Mouse (Mus musculus): ENCODE measurements around the gene Ptpn1.

Gene Ptpn1

DNA sequence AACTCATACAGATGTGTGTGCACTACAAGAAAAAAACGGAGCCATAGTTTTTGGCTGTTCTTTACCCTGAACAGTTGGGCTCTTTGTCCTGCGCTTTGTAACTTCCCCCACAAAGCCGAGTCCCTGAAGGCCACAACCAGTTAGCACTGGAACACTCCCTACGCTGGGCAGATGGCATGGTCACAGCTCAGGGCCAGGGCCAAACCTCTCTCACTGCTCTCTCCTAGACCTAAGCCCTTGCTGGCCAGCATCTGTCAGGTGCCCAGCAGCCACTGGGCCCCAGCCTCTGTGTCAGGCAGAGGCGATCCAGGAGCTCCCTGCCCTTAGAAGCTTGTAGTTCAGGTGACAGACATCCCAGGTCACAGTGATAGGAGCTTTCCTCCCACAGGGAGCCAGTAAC, 13.6 kb downstream of the Ptpn1 start:
- no peak for DNase-seq (ENCODE audit: low spot score in 2 of 2)

DNA sequence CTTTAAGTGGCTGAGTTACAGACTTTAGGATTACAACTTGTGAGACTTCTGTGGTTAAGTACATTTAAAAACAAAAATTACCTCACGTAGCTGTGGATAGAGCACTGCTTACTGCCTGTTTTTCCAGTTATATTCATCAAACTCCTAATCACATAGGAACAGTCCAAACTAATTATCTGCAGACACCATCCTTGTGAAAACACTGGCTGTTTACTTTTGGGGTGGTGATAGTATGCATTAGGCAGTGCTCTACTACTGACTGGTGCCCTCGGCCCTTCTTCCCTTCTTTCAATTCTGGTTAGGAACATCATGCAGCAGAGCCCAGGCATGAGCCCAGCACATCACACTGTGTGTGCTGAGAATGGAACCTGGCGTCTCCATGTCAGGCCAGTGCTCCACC, 15.4 kb downstream of the Ptpn1 start:
- DNase-seq (ENCODE audit: low spot score in 2 of 2) = no peak

DNA sequence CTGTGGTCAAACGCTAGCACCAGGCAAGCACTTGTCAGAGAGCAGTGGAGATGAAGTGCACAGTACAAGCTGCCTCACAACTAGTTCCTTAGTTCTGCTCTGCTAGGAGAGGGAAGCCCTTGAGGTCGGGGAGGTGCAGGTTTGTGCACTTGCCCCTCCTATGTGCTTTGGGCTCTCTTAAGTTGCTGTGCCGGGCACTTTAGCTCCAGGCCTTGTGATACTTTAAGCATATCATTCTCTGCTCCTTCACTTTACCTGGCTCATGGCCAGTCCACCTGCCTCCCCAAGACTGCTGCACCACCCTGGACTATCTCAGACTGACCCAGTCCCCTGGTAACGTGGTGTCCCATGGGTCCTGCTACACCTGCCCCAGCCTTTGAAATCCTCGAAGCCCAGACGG, 16.2 kb downstream of the Ptpn1 start:
- no peak for DNase-seq (ENCODE audit: low spot score in 2 of 2)

DNA sequence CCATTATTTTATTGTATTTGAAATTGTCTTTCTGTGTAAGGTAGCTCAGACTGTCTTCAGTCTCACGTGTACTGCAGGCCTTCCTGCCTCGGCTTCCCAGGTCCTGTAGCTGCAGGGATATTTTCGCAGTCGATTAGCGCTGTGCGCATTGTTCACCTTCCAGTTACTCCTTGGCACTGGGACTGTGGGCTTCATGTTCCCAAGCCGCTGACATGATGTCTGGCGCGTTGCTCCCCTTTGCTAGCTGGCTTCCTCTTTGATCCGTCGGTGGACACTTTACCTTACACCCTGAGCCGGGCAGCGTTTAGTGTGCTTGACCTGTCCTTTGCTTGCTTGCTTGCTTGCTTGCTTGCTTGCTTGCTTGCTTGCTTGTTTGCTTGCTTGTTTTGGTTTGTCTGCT, 16.7 kb downstream of the Ptpn1 start:
- DNase-seq (ENCODE audit: low spot score in 2 of 2) = no peak

DNA sequence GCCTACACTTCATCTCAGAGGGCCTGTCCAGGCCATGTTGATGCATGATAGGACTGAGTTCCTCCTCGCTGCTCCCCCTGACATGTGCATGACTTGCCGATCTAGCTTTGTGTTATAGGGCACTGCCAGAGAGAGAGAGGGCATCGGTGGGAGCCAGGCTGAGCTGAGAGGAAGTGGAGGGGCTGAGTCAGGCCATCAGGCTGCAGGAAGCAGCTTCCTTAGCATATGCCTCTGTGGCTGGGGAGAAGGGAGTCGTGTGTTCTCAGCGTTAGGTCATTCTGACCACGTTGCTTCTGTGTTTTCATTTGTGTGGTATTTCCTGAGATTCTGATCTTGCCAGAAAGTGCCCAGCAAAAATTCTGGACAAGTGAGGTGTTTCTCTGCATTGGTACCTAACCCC, 17.4 kb downstream of the Ptpn1 start:
- DNase-seq (ENCODE audit: low spot score in 2 of 2) = peak in 1 of 2 experiments; percentile 47

DNA sequence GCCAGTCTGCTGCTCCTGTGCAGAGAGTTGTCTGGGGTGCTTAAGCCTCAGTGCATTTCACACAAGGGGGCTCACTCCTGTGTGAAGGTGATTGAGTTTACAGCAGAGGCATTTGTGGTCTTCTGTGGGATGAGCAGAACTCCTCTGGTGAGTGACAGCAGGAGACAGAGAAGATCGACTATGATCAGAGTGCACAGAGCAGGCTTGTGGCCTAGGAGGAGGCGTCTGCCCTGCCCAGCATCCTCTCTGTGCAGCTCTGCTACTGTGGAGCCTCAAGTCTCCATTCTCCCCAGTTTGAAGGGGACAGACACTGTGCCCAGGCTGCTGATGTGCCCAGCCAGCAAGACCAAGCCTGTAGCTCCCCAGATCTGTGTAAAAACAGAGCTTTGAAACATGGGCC, 18.0 kb downstream of the Ptpn1 start:
- DNase-seq (ENCODE audit: low spot score in 2 of 2) = no peak

DNA sequence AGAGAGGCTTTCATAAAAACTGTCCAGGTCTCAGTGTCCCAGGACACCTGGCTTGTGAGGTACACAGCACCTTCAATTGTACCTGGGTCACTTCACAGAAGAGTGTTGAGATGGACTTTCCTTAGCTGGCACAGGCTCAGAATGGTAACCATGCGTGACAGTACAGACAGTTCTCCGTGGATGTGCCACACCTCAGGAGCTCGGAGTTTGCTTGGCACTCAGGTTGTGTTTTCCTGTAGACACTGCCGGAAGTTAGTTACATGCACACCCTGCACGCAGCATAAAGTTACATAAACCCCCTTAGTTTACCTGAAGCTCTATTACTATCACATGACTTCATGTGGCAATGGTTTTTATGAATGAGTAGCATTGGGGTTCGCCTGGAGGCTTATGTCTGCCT, 18.8 kb downstream of the Ptpn1 start:
- no peak for DNase-seq (ENCODE audit: low spot score in 2 of 2)

DNA sequence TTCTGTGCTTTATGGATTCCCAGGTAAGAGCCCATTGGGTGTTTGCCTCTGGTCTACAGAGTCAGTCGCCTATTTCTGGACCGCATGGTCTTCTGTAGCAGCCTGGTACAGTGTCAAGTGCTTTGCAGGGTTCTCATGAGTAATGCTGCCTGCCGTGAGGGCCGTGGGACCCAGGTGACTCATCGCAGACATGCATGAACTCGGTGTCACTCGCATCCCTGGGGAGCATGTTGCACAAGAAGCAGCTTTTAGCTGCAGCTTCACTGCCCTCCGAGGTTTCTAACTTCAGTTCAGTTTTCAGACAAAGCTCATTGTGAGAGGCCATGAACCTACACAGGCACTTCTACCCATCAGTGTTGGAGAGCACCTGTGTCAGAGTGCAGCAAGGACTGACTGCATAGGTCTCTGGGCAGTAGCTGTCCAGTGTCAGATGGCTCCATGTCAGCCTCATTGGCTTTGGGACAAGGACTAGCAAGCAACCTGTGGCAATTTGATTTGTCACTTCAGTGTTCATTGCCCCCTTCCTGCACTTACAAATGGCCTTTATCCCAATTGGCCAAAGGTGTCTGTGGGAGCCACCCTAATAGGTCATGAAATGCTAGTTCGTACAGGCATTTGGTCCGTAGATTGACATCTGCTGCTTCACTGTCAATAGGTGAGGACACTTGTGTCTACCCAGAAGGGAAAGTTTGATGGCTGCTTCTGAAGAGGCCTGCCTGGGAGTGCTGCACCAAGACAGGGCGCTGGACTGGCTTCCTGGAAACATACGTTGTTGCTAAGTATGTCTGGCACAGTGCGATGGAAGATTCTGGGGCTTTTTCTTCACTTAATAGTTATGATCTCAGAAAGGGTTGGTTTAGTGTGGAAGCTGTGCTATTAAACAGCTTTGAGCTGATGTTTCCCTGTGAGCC, 19.7 kb downstream of the Ptpn1 start:
- peak in 1 of 2 experiments; percentile 71 for DNase-seq (ENCODE audit: low spot score in 2 of 2)

DNA sequence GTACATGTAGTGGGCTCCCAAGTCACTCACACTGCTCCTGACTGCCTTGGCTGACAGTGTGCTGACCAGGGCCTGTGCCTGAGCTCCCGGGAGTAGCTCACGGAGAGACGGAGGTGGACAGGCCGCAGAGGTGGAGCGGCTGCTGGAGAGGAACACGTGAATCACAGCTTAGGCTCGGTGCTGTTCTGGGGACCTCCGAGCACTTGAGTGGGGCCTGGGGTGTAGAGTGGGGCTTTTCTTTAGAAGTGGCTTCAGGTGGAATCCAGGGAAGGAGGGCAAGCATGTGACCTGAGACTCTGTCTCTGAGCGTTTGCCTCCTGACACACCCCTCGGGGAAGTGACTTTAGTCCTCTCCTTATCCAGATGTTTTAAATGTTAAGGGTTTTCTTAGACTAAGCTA, 22.0 kb downstream of the Ptpn1 start:
- no peak for DNase-seq (ENCODE audit: low spot score in 2 of 2)

DNA sequence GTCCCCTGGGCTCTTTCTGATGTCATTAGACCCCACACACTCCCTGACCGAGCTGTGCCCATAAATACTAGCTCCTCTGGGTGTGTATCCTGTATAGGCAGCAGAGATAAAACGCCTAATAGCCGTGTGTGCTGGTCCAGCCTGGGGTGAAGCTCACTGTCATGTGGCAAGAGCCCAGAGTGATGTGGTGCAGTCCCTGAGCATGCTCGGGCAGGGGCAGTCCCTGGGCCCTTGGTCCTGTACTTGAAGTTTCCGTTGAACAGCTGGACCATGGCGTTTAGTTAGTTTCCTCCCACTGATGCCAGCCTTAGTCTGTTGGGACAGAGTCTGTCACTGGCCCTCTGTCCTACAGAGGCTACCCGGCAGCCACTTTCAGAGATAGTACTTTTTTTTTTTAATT, 23.1 kb downstream of the Ptpn1 start:
- DNase-seq (ENCODE audit: low spot score in 2 of 2) = no peak

DNA sequence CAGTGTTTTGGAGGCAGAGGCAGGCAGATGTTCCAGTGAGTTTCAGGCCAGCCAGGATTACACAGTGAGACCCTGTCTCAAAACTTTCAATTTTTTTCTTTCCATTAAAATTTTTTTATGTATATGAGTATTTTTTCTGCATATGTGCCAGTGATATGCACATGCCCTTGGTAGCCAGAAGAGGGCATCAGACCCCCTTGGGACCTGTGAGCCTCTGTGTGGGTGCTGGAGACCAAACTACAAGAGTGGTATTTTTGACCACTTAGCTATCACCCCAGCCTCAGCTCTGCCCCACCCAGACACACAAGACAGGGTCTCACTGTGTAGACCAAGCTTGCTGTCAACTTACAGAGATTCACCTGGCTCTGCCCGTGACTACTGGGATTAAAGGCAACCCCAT, 25.7 kb downstream of the Ptpn1 start:
- no peak for DNase-seq (ENCODE audit: low spot score in 2 of 2)

DNA sequence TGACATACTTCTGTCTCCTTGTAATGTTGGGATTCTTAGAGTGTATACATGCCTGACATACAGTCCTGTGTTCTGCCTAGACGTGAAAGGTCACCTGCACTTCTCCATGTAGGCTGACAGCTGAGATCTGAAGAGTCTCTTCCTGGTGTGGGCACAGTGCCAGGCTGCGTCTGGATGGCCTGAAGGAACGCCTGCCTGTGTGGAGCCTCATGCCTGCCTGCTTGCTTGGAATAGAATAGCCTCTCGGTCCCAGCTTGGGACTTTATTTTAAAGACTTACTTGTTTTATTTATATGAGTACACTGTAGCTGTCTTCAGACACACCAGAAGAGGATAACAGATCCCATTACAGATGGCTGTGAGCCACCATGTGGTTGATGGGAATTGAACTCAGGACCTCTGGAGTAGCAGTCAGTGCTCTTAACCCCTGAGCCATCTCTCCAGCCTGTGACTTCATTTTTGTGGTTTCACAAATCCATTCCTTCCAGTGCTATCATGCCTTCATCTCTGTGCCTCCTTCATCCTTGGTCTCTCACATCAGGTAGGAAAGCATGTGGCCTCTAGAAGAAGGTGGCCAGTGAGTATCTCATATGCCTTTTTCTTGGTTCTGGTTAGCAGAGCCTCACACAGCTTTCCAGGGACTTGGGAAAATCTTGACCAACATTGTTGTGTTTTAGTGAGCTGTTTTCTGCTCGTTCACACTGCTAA, 26.4 kb downstream of the Ptpn1 start:
- no peak for DNase-seq (ENCODE audit: low spot score in 2 of 2)

DNA sequence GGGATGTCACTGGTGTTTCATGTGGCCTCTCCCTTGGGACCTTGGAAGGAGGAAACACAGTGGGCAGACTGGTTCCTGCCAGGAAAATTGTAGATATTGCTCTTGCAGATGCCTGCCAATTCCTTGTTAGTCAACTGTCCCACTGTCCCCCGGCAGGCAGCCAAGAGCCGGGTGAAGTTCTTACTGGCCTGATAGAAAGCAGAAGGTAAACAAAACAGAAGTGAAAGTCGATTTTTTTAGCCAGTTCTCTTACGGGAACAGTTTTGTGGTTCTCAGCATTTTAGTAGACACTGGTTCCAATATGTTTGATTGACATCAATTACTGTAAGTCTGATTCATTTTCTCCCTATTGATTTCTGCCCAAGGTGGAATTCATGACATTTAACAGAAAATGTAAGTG, 27.0 kb downstream of the Ptpn1 start:
- peak; percentile 70 to 78 for DNase-seq (ENCODE audit: low spot score in 2 of 2)

DNA sequence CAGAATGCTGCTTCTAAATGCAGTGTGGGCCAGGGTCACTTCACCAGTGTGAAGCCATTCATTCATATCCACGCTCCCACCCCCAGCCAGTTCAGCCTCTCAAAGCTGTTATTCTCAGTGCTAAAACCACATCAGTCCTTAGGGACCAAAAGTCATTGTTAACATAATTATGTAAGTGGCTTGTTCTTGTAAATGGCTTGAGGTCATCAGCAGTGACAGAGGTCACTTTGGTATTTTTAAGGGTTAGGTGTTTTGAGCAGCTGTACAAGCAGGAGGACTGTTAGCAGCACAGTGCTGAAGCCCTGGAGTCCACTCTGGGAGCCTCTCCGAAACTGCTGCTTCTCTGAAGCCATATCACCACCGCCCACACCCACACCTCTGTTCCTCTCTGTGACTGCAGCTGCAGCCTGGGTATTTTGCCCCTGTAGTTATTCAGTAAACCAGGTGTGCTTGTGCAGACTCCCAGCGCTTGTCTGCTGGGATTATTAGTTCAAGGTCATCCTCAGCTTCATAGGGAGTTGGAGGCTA, 27.6 kb downstream of the Ptpn1 start:
- no peak for DNase-seq (ENCODE audit: low spot score in 2 of 2)

DNA sequence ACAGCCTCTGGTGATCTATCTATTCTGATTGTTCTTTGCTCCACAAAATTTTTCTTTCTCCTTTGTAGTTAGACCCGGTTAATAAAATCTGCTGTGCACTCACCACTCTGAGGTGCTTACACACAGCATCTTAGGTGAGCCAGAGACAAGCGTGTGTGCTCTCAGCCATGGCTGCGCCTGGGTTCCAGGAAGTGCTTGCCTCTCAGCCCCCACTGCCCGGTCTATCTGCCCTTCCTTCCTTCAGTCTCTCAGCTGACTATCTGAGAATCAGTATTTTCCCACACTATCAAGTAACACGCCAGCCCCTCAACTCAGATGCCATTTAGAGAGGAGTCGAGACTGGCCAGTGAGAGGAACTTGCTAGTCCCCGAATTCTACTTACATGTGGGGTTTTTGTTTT, 28.1 kb downstream of the Ptpn1 start:
- DNase-seq (ENCODE audit: low spot score in 2 of 2) = no peak

DNA sequence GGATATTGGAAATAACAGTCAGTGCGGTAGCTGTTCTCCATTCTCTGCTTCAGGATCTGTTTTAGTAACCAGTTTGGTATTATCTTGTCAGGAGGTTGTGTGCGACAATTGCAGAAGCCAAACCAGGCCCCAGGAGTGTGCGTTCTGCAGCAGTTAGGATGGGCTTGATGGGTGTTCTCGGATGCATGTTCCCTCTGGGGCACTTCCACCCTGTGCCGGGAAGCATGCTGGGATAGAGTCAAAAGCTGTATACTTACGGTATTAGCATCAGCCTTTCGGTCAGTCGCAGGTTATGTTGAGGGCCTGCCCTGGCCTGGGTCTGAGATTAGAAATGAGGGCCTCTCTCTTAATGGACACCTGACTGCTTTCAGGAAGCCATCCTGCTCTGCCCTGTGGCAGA, 28.7 kb downstream of the Ptpn1 start:
- no peak for DNase-seq (ENCODE audit: low spot score in 2 of 2)

DNA sequence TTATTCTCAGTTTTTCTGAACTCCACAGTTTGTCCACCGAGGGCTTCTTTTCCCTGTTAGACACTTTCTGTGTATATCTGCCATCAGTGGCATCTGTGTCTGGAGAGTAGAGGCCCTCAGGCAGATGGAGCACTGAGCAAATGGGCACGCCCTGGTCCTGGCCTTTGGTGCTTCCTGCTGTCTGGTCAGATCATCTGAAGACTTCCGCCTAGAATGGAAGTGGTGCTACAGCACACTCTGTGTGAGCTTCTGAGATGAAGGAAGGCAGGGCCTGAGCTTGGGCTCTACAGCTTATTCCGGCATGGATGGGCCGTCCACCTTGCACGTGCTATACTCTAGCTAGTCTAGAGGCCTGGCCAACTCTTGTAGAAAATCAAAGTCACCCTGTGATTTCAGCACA, 30.5 kb downstream of the Ptpn1 start:
- no peak for DNase-seq (ENCODE audit: low spot score in 2 of 2)

DNA sequence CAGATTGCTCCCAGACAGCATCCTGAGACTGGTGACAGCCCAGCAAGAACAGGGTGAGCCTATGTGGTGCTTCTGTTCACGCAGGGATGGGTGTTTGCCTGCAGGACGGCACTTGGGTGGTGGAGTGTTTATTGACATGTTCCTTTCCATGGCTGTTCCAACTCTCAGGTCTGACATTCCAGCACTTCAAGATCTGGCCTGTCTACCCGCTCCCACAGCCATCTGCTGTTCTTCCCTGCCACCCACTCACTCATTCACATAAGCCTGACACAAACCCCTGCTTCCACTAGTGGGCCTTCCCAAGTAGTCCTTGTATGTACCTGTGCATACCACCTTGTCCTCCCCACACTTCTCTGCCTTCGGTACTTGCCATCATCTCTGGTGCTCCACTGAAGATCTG, 31.3 kb downstream of the Ptpn1 start:
- no peak for DNase-seq (ENCODE audit: low spot score in 2 of 2)

DNA sequence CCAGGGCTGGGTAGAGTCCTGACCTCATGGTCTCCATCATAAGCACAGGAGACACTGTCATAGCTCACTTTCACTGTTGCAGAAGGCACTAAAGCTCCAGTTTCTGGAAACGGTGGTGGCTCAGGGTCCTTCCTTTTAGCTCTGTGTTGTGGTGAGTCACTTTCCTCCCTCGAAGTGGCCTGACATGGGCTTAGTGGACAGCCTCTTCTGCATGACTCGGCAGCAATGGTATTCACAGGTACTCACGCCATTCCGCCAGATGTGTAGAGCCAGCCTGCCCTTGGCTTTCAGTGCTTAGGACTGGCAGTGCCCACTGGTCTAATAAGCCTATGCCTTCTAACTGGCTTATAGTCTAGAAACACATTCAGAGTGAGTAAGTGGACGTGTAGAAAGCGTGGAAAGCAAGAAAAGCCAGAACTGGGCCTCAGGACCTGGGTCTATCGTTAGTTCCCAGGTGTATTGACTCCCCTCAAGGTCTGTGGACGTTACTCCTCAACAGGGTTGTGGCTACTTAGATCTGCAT, 32.0 kb downstream of the Ptpn1 start:
- no peak for DNase-seq (ENCODE audit: low spot score in 2 of 2)

DNA sequence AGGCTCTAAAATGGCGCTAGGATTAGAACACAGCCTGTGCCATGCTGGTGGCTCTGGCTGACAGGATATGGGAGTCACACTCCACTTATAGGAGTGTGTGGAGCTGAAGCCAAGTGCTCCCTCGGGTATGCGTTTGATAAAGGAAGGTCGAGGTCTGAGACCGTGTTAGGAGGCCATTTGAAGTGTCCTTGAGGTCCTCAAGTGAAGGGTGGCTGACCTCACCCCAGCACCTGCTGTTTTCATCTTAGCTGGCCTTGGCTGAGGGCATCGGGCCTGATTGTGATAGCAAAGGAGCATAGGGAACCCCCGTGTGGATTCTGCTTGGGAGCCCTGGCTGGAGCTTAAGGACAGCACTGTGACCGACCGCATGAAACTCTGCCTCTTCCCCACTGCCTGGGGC, 32.5 kb downstream of the Ptpn1 start:
- DNase-seq (ENCODE audit: low spot score in 2 of 2) = no peak

DNA sequence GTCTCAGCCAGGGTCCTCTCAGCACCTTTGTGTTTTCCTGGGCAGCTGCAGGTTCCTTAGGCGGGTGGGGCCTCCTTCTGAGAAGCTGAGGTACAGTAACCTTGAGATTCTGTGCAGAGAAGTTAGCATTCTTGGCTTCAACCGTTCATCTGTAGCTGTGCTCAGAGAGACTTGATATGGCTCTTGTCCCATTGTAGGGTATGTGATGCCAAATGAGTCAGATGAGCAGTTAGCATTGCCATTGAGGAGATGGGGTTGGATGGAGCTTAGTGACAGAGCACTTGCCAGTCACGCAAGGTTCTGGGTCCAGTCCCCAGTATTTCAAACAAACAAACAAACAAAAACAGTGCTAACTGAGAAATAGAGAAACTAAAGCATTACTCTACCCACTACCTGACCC, 34.1 kb downstream of the Ptpn1 start:
- DNase-seq (ENCODE audit: low spot score in 2 of 2) = no peak

DNA sequence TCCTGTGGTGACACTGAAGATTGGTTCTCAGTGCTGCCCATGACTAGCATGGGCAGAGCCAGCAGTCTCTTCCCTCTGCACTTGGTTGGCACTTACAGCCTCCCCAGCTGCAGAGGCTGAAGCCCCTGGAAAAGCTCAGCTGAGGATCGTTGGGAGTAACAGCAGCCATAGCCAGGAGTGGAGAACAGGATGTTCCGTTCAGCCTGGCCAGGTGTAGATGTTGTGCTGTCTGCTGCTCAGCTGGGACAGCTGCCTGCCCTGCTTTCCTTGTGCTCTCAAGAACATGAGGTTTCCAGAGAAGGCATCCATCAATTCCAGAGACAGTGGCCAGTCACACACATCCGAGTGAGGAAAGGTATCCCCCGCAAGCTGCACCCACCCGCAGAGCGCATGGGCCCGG, 36.6 kb downstream of the Ptpn1 start:
- no peak for DNase-seq (ENCODE audit: low spot score in 2 of 2)

All from urinary bladder, adult 18-20 months (tissue).